Mouse (Mus musculus) bone marrow macrophage, adult 2 months (primary cell): ENCODE measurements around the gene Negr1.

Experiments
- CTCF ChIP-seq: IDR thresholded peaks from 2 replicates; pipeline ENCODE4 v1.5.1; 2012; ENCODE audit warnings: low read depth, mild to moderate bottlenecking, low read length, moderate library complexity
- POLR2A ChIP-seq: IDR thresholded peaks from 2 replicates; pipeline ENCODE4 v1.6.1; 2012; ENCODE audit warnings: mild to moderate bottlenecking, low read depth, low read length, borderline replicate concordance

GRCm38 (mm10) chr3:157096284-157096683 lies 534.7 kb downstream of the Negr1 start:
- TF ChIP-seq CTCF = no peak
- no peak for TF ChIP-seq POLR2A
